Mouse (Mus musculus) embryo, embryonic 10.5 days (tissue): ENCODE measurements at regions not wholly inside any gene's neighbourhood (a gene's known extent, or its start where the extent isn't known, plus 50 kb on each side); places are given as distances from the start of the nearest gene placed in this dataset.

ENCODE experiments used
- DNase-seq: peaks from one replicate; pipeline ENCODE4 v3.0.0-alpha.2; 2015; ENCODE audit warnings: low spot score

GRCm38 (mm10) chr5:120025212-120025611, 91.1 kb upstream of the Rbm19 start:
- no peak for DNase-seq

- no peak for DNase-seq
Measured at GRCm38 (mm10) chr5:120030904-120031303, 85.4 kb upstream of the Rbm19 start.

- no peak for DNase-seq
Measured at GRCm38 (mm10) chr5:120031614-120032013, 84.7 kb upstream of the Rbm19 start.

GRCm38 (mm10) chr5:120034499-120035077, 81.7 kb upstream of the Rbm19 start:
- DNase-seq, result peak; percentile 10

GRCm38 (mm10) chr5:120035251-120035650, 81.0 kb upstream of the Rbm19 start:
- no peak for DNase-seq

GRCm38 (mm10) chr5:120037806-120038205, 78.5 kb upstream of the Rbm19 start:
- DNase-seq, result no peak

- no peak for DNase-seq
Measured at GRCm38 (mm10) chr5:120043786-120044185, 72.5 kb upstream of the Rbm19 start.

- no peak for DNase-seq
Measured at GRCm38 (mm10) chr5:120049063-120049781, 67.0 kb upstream of the Rbm19 start.

- no peak for DNase-seq
Measured at GRCm38 (mm10) chr5:120050728-120051436, 65.4 kb upstream of the Rbm19 start.

- DNase-seq, result peak; percentile 47
Measured at GRCm38 (mm10) chr5:120054498-120055167, 61.6 kb upstream of the Rbm19 start.
